Mouse (Mus musculus): ENCODE data around the gene Meltf. TPM values are rescaled to one million over a fixed set of nuclear protein-coding genes. Genes with fewer than 3 reads are reported as not detected.

Meltf gene
- total and polyA plus RNA-seq, 3 experiments = 0.04 to 0.09 (median 0.07) TPM

- TF ChIP-seq ZC3H11A (IDR thresholded peaks at IDR 0.05; ENCODE audit: low read depth, low read length) (no peak), E2F4 (IDR thresholded peaks at IDR 0.05; ENCODE audit: insufficient replicate concordance, low read depth, low read length) (no peak), JUN (IDR thresholded peaks at IDR 0.05; ENCODE audit: insufficient read depth, low read depth, low read length) (no peak; the same call in 1 of the 2 replicates), IRF4 (IDR thresholded peaks at IDR 0.05; ENCODE audit: low read depth, low read length) (peak; percentile 69; the same call in 1 of the 2 replicates), RAD21 (IDR thresholded peaks at IDR 0.05; ENCODE audit: low read depth, low read length) (no peak), MEF2A (IDR thresholded peaks at IDR 0.05; ENCODE audit: borderline replicate concordance, low read depth, low read length) (peak; percentile 22; the same call in 1 of the 2 replicates), HCFC1 (IDR thresholded peaks at IDR 0.05; ENCODE audit: low read depth, low read length) (peak; percentile 11; the same call in 1 of the 2 replicates), ETS1 (conservative IDR thresholded peaks at IDR 0.05; ENCODE audit: low read depth, low read length) (peak; percentile 39)
These were observed 44.5 kb upstream of the Meltf start (continued) for GRCm38 (mm10) chr16:31834011-31834584.

GRCm38 (mm10) chr16:31834662-31835318 is 43.8 kb upstream of the Meltf start:
- dilution Hi-C loops (cut with MboI; ENCODE audit: extremely low pct_ligation_motif_present, extremely low pct_unique_long_range_greater_than_20kb, low sequenced_read_pairs) (no loop called here), in situ Hi-C loops (cut with MboI; ENCODE audit: low pct_ligation_motif_present, low pct_unique_long_range_greater_than_20kb, low sequenced_read_pairs) (no loop called here)
- Histone ChIP-seq H3K4me2 (ENCODE audit: insufficient read depth, low read depth, poor library complexity, severe bottlenecking) (no peak overlapping the region), H3K27ac (ENCODE audit: insufficient read depth, low read depth) (no peak overlapping the region), H3K4me3 (replicated peaks in 1 of 3; ENCODE audit: low read depth in 2 of 3, low read length in 2 of 3, poor library complexity in 1 of 3) (no peak overlapping the region), H3K9ac (ENCODE audit: insufficient read depth, low read depth) (no peak overlapping the region), H3K36me3 (replicated peaks in 1 of 2; ENCODE audit: control insufficient read depth in 1 of 2, insufficient read depth in 1 of 2, low read length in 1 of 2) (peaks cover 10 to 25% of the 10 kb centered on the region in 2 experiments), H3K4me1 (ENCODE audit: control insufficient read depth in 1 of 2, insufficient read depth in 2 of 2) (peaks cover 12 to 87% of the 10 kb centered on the region in 2 experiments), H3K27me3 (replicated peaks) (no peaks in the 10 kb centered on the region), H3K79me2 (replicated peaks; ENCODE audit: control insufficient read depth, extremely low read depth, insufficient read depth, poor library complexity, severe bottlenecking) (no peaks in the 10 kb centered on the region), H3K9me3 (replicated peaks; ENCODE audit: low read length) (no peaks in the 10 kb centered on the region)
- TF ChIP-seq SIN3A (IDR thresholded peaks at IDR 0.05; ENCODE audit: low read length) (no peak), USF1 (IDR thresholded peaks at IDR 0.05; ENCODE audit: low read depth, low read length) (no peak), POLR2AphosphoS2 (IDR thresholded peaks at IDR 0.05; ENCODE audit: low read depth, low read length) (no peak), NRF1 (IDR thresholded peaks at IDR 0.05; ENCODE audit: low read depth, low read length) (no peak), CTCF (conservative IDR thresholded peaks at IDR 0.05 in 1 of 2, IDR thresholded peaks at IDR 0.05 in 1 of 2; ENCODE audit: low read depth in 2 of 2, low read length in 2 of 2) (no peak), MAX (IDR thresholded peaks at IDR 0.05; ENCODE audit: low read length) (no peak), ZC3H11A (IDR thresholded peaks at IDR 0.05; ENCODE audit: low read depth, low read length) (no peak), ETS1 (conservative IDR thresholded peaks at IDR 0.05; ENCODE audit: low read depth, low read length) (peak; percentile 11; the same call in 1 of the 2 replicates), PAX5 (IDR thresholded peaks at IDR 0.05; ENCODE audit: low read length) (no peak), SMC3 (IDR thresholded peaks at IDR 0.05; ENCODE audit: low read depth, low read length) (no peak), TBP (conservative IDR thresholded peaks at IDR 0.05; ENCODE audit: low read depth, low read length) (no peak), ZNF384 (IDR thresholded peaks at IDR 0.05; ENCODE audit: low read depth, low read length) (peak; percentile 70), UBTF (IDR thresholded peaks at IDR 0.05; ENCODE audit: low read depth, low read length) (no peak), RCOR1 (conservative IDR thresholded peaks at IDR 0.05; ENCODE audit: low read depth, low read length) (no peak), KAT2A (IDR thresholded peaks at IDR 0.05; ENCODE audit: insufficient replicate concordance, low read length) (no peak), MAFK (IDR thresholded peaks at IDR 0.05; ENCODE audit: insufficient replicate concordance, low read length) (no peak; the same call in 1 of the 2 replicates), BHLHE40 (IDR thresholded peaks at IDR 0.05; ENCODE audit: low read depth, low read length) (peak; percentile 57), E2F4 (IDR thresholded peaks at IDR 0.05; ENCODE audit: insufficient replicate concordance, low read depth, low read length) (no peak), EP300 (IDR thresholded peaks at IDR 0.05; ENCODE audit: low read length) (peak; percentile 65), JUND (conservative IDR thresholded peaks at IDR 0.05; ENCODE audit: low read depth, low read length) (peak; percentile 84), MEF2A (IDR thresholded peaks at IDR 0.05; ENCODE audit: borderline replicate concordance, low read depth, low read length) (no peak), MAZ (IDR thresholded peaks at IDR 0.05; ENCODE audit: low read depth, low read length) (no peak), IRF4 (IDR thresholded peaks at IDR 0.05; ENCODE audit: low read depth, low read length) (0 out of 2 replicates have a peak, but pooled peaks have one; percentile 28), NELFE (IDR thresholded peaks at IDR 0.05; ENCODE audit: low read depth, low read length) (no peak), TCF12 (IDR thresholded peaks at IDR 0.05; ENCODE audit: low read depth, low read length) (no peak), MXI1 (IDR thresholded peaks at IDR 0.05; ENCODE audit: low read depth, low read length) (no peak), JUN (IDR thresholded peaks at IDR 0.05; ENCODE audit: insufficient read depth, low read depth, low read length) (peak; percentile 79)
- peak; percentile 66 for DNase-seq (ENCODE audit: extremely low read depth)

Data from CH12.LX (cell line).